8 mouse cellular contexts compared by ENCODE assay signal in genomic region chr9:14752001-14752522, GRCm38 (mm10). TPM values are rescaled to one million over a fixed set of nuclear protein-coding genes. Genes with fewer than 3 reads are reported as not detected.
DNase-seq lines count a peak whose midpoint lies in the region; ATAC-seq and TF ChIP-seq lines count a peak whose summit lies in the region.

TSS of gene Fut4 (minus strand) at chr9:14752393.

- H3K27ac ChIP-seq in lung, embryonic 14.5 days (ENCODE audit: low read depth) = no peak within 1 kb of the TSS

- H3K36me3 ChIP-seq in lung, embryonic 14.5 days (ENCODE audit: insufficient read depth) = no peaks in the 10 kb centered on the region

- peak within 1 kb of the TSS; percentile 97 for H3K4me2 ChIP-seq in lung, embryonic 14.5 days

- 0 out of 2 replicates have a peak, but pooled peaks cover 6% of the 10 kb centered on the region for H3K4me1 ChIP-seq in lung, embryonic 14.5 days (ENCODE audit: insufficient read depth)

- peak within 1 kb of the TSS; percentile 55 for H3K4me3 ChIP-seq in lung, embryonic 14.5 days (ENCODE audit: low read depth, low read length)

- peak; percentile 19 for DNase-seq in R1 (ENCODE audit: low read depth, low spot score)
- peak; percentile 66 for DNase-seq in embryo, embryonic 10 days (ENCODE audit: low spot score)
- peak; percentile 61 to 64 for DNase-seq in heart, adult 18-20 months
- DNase-seq in kidney, adult 11 months = peak; percentile 66
- DNase-seq in lung, embryonic 14.5 days = peak; percentile 64
- peak; percentile 75 for DNase-seq in urinary bladder, postnatal 14 days (ENCODE audit: low spot score)
- DNase-seq in frontal cortex, postnatal 25 days (ENCODE audit: low spot score in 2 of 2) = no peak

- TF ChIP-seq CTCF in lung, embryonic 14.5 days (IDR thresholded peaks at IDR 0.05; ENCODE audit: low read depth) = no peak

- no peaks in the 10 kb centered on the region for H3K9me3 ChIP-seq in lung, embryonic 14.5 days (ENCODE audit: low read depth, low read length)

- peak; percentile 83 for ATAC-seq in lung, embryonic 14.5 days (ENCODE audit: insufficient read depth)
- peak; percentile 42 for ATAC-seq in neutrophil, adult 5-6 weeks (ENCODE audit: extremely low read depth, insufficient number of reproducible peaks, low FRiP score, poor library complexity, severe bottlenecking)

- H3K9ac ChIP-seq in lung, embryonic 14.5 days = peak within 1 kb of the TSS; percentile 64

- peaks cover 8% of the 10 kb centered on the region; the same call in 1 of the 2 replicates for H3K27me3 ChIP-seq in lung, embryonic 14.5 days (ENCODE audit: insufficient read depth, low read length)

- under 1% methylated on average over 28 of the region's 28 CpGs for WGBS in lung, embryonic 14.5 days

RNA-seq across cellular contexts. Expression of gene Fut4, which starts in this region (rescaled TPM):
- total RNA-seq in heart, adult 18-20 months (2021) = under 1 TPM; 0.67 to 0.72 TPM
- polyA plus RNA-seq in lung, embryonic 14.5 days (2014; fragmentation: Nextera tagmentation; extraction: Ambion mirVana) = 2.9 and 3.5 TPM in 2 replicates
- 7.1 and 10.0 TPM in 2 replicates for total RNA-seq in neutrophil, adult 5-6 weeks (2017)

Comparison
In these comparisons a context has a peak if more than half of its experiments do, and no peak if none do; other contexts are left out.
1. Peak in DNase-seq in heart, adult 18-20 months; RNA of the gene not detected or under 1 TPM.
2. DNase-seq: peak in R1 (single experiment), embryo, embryonic 10 days (single experiment), kidney, adult 11 months (single experiment), lung, embryonic 14.5 days (single experiment) and urinary bladder, postnatal 14 days (single experiment); none in frontal cortex, postnatal 25 days (0 of 2).